Mouse (Mus musculus): Measurements from ENCODE around the gene Lgals2. TPM values are rescaled to one million over a fixed set of nuclear protein-coding genes. Genes with fewer than 3 reads are reported as not detected.
A peak's percentile ranks its signal among the peaks of the same experiment; 100 is the strongest.

Lgals2 gene
- polyA plus RNA-seq, 1 experiment from 2014 or later, result 3.4 TPM

DNA sequence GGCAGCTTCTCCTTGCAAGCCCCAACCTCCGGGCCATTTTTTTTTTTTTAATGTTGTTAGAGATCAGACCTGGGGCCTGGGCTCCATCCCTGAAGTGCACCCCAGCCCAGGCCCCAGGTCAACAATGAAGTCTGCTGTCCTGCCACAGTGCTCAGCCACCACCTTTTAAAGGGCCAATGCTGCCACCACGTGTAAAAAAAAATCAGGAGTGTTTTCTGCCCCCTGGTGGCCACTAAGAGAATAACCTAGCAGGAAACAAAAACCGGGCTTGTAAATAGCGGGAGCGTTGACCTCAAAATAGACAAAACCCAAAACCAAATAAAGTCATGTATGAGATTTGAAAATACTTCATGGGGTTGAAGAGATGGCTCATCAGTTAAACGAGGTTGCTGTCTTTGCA is 14.4 kb upstream of the Lgals2 start:
- Histone ChIP-seq H3K27ac (ENCODE audit: low read depth) (no peak overlapping the region), H3K27me3 (ENCODE audit: insufficient read depth, low read length) (no peaks in the 10 kb centered on the region), H3K4me1 (ENCODE audit: insufficient read depth) (no peaks in the 10 kb centered on the region), H3K9me3 (ENCODE audit: low read length) (no peaks in the 10 kb centered on the region), H3K4me3 (ENCODE audit: low read depth, low read length) (no peak overlapping the region), H3K4me2 (ENCODE audit: low read depth, low read length) (no peak overlapping the region), H3K36me3 (replicated peaks; ENCODE audit: insufficient read depth, low read length) (no peaks in the 10 kb centered on the region), H3K9ac (replicated peaks) (no peak overlapping the region)
- WGBS (ENCODE audit: insufficient replicate concordance), result 11% methylated on average over 6 of the region's 6 CpGs
- DNase-seq (peak; percentile 55), ATAC-seq (peak; percentile 17; the same call in 1 of the 2 replicates)
- TF ChIP-seq EP300 (IDR thresholded peaks at IDR 0.05; ENCODE audit: low read depth), result no peak
- peak; percentile 85 for TF ChIP-seq CTCF (IDR thresholded peaks at IDR 0.05; ENCODE audit: low read depth)

DNA sequence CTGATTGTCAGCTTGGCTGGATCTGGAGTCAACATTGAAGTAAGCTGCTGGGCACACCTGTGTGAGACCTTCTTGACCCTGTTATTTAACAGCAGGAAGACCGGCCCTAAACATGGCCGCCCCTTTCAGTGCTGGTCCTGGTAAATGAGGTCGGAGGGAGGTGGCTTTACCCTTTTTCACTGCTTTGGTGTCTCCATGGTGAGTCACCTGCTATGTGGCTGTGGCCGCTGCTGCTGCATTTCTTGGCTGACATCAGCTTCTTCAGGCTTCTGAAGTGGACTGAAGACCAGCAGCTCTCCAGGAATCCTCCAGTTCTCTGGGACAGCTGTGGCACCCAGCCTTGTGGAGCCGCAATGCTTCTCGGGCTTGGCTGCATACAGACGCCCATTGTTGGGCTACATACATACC is 13.5 kb upstream of the Lgals2 start:
- H3K4me3 ChIP-seq (ENCODE audit: low read depth, low read length), result no peak overlapping the region
- ATAC-seq (no peak), DNase-seq (no peak)
- H3K4me1 ChIP-seq (ENCODE audit: insufficient read depth), result no peaks in the 10 kb centered on the region
- H3K27ac ChIP-seq (ENCODE audit: low read depth), result peak overlapping the region; percentile 30; the same call in 1 of the 2 replicates
- no peak overlapping the region for H3K4me2 ChIP-seq (ENCODE audit: low read depth, low read length)
- no peak overlapping the region for H3K9ac ChIP-seq (replicated peaks)
- H3K27me3 ChIP-seq (ENCODE audit: insufficient read depth, low read length), result no peaks in the 10 kb centered on the region
- no peak for TF ChIP-seq EP300 (IDR thresholded peaks at IDR 0.05; ENCODE audit: low read depth)
- no peak for TF ChIP-seq CTCF (IDR thresholded peaks at IDR 0.05; ENCODE audit: low read depth)
- 76% methylated on average over 7 of the region's 7 CpGs for WGBS (ENCODE audit: insufficient replicate concordance)
- no peaks in the 10 kb centered on the region for H3K36me3 ChIP-seq (replicated peaks; ENCODE audit: insufficient read depth, low read length)
- H3K9me3 ChIP-seq (ENCODE audit: low read length), result no peaks in the 10 kb centered on the region

- H3K27me3 ChIP-seq (ENCODE audit: insufficient read depth, low read length), result no peaks in the 10 kb centered on the region
- 0 out of 2 replicates have a peak, but pooled peaks cover 3% of the 10 kb centered on the region for H3K4me1 ChIP-seq (ENCODE audit: insufficient read depth)
- no peak overlapping the region for H3K4me2 ChIP-seq (ENCODE audit: low read depth, low read length)
- H3K36me3 ChIP-seq (replicated peaks; ENCODE audit: insufficient read depth, low read length), result no peaks in the 10 kb centered on the region
- H3K4me3 ChIP-seq (ENCODE audit: low read depth, low read length), result no peak overlapping the region
- H3K9ac ChIP-seq (replicated peaks), result no peak overlapping the region
- peak overlapping the region; percentile 30; the same call in 1 of the 2 replicates for H3K27ac ChIP-seq (ENCODE audit: low read depth)
- 53% methylated on average over 9 of the region's 9 CpGs for WGBS (ENCODE audit: insufficient replicate concordance)
- DNase-seq, result no peak
- peak; percentile 22; the same call in 1 of the 2 replicates for ATAC-seq
- H3K9me3 ChIP-seq (ENCODE audit: low read length), result no peaks in the 10 kb centered on the region
- no peak for TF ChIP-seq EP300 (IDR thresholded peaks at IDR 0.05; ENCODE audit: low read depth)
- TF ChIP-seq CTCF (IDR thresholded peaks at IDR 0.05; ENCODE audit: low read depth), result no peak
Observed at GRCm38 (mm10) chr15:78868398-78868797, 13.1 kb upstream of the Lgals2 start.

DNA sequence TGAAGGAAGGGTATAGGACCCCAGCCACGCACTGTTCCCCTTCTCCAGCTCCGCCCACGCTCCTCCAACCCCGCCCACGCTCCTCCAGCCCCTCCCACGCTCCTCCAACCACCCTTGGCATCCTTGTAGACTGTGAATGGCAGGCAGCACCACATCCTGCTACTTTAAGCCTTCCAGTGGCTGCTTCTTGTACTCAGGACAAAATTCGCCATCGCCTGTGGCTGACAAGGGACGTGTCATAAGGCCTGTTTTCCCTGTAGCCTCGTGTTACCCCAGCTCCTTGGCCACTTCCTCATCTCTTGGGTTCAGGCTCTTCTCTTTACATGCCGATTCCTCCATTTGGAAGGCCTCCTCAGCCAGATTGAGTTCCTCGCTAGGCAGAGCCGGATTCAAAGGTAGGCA is 8.5 kb upstream of the Lgals2 start:
- H3K4me3 ChIP-seq (ENCODE audit: low read depth, low read length), result no peak overlapping the region
- no peaks in the 10 kb centered on the region for H3K27me3 ChIP-seq (ENCODE audit: insufficient read depth, low read length)
- H3K9me3 ChIP-seq (ENCODE audit: low read length), result no peaks in the 10 kb centered on the region
- H3K4me1 ChIP-seq (ENCODE audit: insufficient read depth), result peaks cover 18% of the 10 kb centered on the region
- ATAC-seq (peak; percentile 26; the same call in 1 of the 2 replicates), DNase-seq (no peak)
- H3K4me2 ChIP-seq (ENCODE audit: low read depth, low read length), result peak overlapping the region; percentile 29; the same call in 1 of the 2 replicates
- no peak overlapping the region for H3K9ac ChIP-seq (replicated peaks)
- peak overlapping the region; percentile 57 for H3K27ac ChIP-seq (ENCODE audit: low read depth)
- H3K36me3 ChIP-seq (replicated peaks; ENCODE audit: insufficient read depth, low read length), result no peaks in the 10 kb centered on the region
- WGBS (ENCODE audit: insufficient replicate concordance), result 41% methylated on average over 13 of the region's 13 CpGs
- no peak for TF ChIP-seq EP300 (IDR thresholded peaks at IDR 0.05; ENCODE audit: low read depth)
- no peak for TF ChIP-seq CTCF (IDR thresholded peaks at IDR 0.05; ENCODE audit: low read depth)

DNA sequence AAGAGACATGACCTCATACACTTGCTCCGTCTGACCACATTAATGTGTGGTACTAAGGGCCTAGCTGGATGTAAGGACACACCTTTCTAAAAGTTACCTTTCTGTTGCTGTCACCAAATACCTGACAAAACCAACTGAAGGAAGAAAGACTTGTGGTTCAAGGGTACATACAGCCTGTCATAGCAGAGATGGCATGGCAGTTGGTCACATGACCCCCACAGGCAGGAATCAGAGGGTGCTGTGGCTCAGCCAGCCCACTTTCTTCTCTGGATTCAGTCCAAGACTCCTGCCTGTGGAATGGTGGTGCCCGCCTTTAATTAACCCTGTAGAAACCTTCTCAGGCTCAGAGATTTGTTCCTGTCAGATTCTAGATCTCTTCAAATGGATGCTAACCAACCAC is 7.8 kb upstream of the Lgals2 start:
- peaks cover 18% of the 10 kb centered on the region for H3K4me1 ChIP-seq (ENCODE audit: insufficient read depth)
- no peaks in the 10 kb centered on the region for H3K9me3 ChIP-seq (ENCODE audit: low read length)
- peak overlapping the region; percentile 57; the same call in 1 of the 2 replicates for H3K27ac ChIP-seq (ENCODE audit: low read depth)
- no peak for TF ChIP-seq CTCF (IDR thresholded peaks at IDR 0.05; ENCODE audit: low read depth)
- no peak for TF ChIP-seq EP300 (IDR thresholded peaks at IDR 0.05; ENCODE audit: low read depth)
- no peaks in the 10 kb centered on the region for H3K27me3 ChIP-seq (ENCODE audit: insufficient read depth, low read length)
- 65% methylated on average over 2 of the region's 2 CpGs for WGBS (ENCODE audit: insufficient replicate concordance)
- no peak overlapping the region for H3K9ac ChIP-seq (replicated peaks)
- ATAC-seq (no peak), DNase-seq (no peak)
- H3K36me3 ChIP-seq (replicated peaks; ENCODE audit: insufficient read depth, low read length), result no peaks in the 10 kb centered on the region
- H3K4me3 ChIP-seq (ENCODE audit: low read depth, low read length), result no peak overlapping the region
- H3K4me2 ChIP-seq (ENCODE audit: low read depth, low read length), result no peak overlapping the region

- no peaks in the 10 kb centered on the region for H3K27me3 ChIP-seq (ENCODE audit: insufficient read depth, low read length)
- TF ChIP-seq EP300 (IDR thresholded peaks at IDR 0.05; ENCODE audit: low read depth), result no peak
- WGBS (ENCODE audit: insufficient replicate concordance), result 62% methylated on average over 5 of the region's 5 CpGs
- H3K9me3 ChIP-seq (ENCODE audit: low read length), result no peaks in the 10 kb centered on the region
- DNase-seq (no peak), ATAC-seq (no peak)
- no peak overlapping the region for H3K4me3 ChIP-seq (ENCODE audit: low read depth, low read length)
- no peak overlapping the region for H3K4me2 ChIP-seq (ENCODE audit: low read depth, low read length)
- peaks cover 18% of the 10 kb centered on the region for H3K4me1 ChIP-seq (ENCODE audit: insufficient read depth)
- no peaks in the 10 kb centered on the region for H3K36me3 ChIP-seq (replicated peaks; ENCODE audit: insufficient read depth, low read length)
- no peak overlapping the region; the same call in 1 of the 2 replicates for H3K27ac ChIP-seq (ENCODE audit: low read depth)
- no peak overlapping the region for H3K9ac ChIP-seq (replicated peaks)
Observed at GRCm38 (mm10) chr15:78862280-78862679, 7.0 kb upstream of the Lgals2 start.
